Mouse (Mus musculus): ENCODE measurements at regions not wholly inside any gene's neighbourhood (a gene's known extent, or its start where the extent isn't known, plus 50 kb on each side); places are given as distances from the start of the nearest gene placed in this dataset.
A peak's percentile ranks its signal among the peaks of the same experiment; 100 is the strongest.

- no peak for ATAC-seq (replicated peaks; ENCODE audit: low read depth, poor library complexity, severe bottlenecking)
Measured at GRCm38 (mm10) chr9:67165486-67165885, 116.3 kb upstream of the Tpm1 start.

GRCm38 (mm10) chr9:67163746-67164145 lies 114.5 kb upstream of the Tpm1 start:
- ATAC-seq (replicated peaks; ENCODE audit: low read depth, poor library complexity, severe bottlenecking) = no peak

- ATAC-seq (replicated peaks; ENCODE audit: low read depth, poor library complexity, severe bottlenecking) = no peak
Measured at GRCm38 (mm10) chr9:67160785-67161455, 111.7 kb upstream of the Tpm1 start.

GRCm38 (mm10) chr9:67160350-67160749 lies 111.1 kb upstream of the Tpm1 start:
- no peak for ATAC-seq (replicated peaks; ENCODE audit: low read depth, poor library complexity, severe bottlenecking)

- peak; percentile 85; the same call in 1 of the 2 replicates for ATAC-seq (replicated peaks; ENCODE audit: low read depth, poor library complexity, severe bottlenecking)
Measured at GRCm38 (mm10) chr9:67156590-67157259, 107.5 kb upstream of the Tpm1 start.

GRCm38 (mm10) chr9:67154062-67154461 lies 104.9 kb upstream of the Tpm1 start:
- no peak for ATAC-seq (replicated peaks; ENCODE audit: low read depth, poor library complexity, severe bottlenecking)

GRCm38 (mm10) chr9:67153333-67153732 lies 104.1 kb upstream of the Tpm1 start:
- no peak for ATAC-seq (replicated peaks; ENCODE audit: low read depth, poor library complexity, severe bottlenecking)

GRCm38 (mm10) chr9:67147656-67148055 lies 98.5 kb upstream of the Tpm1 start:
- ATAC-seq (replicated peaks; ENCODE audit: low read depth, poor library complexity, severe bottlenecking) = no peak

- no peak for ATAC-seq (replicated peaks; ENCODE audit: low read depth, poor library complexity, severe bottlenecking)
Measured at GRCm38 (mm10) chr9:67145392-67145791, 96.2 kb upstream of the Tpm1 start.

- ATAC-seq (replicated peaks; ENCODE audit: low read depth, poor library complexity, severe bottlenecking) = no peak
Measured at GRCm38 (mm10) chr9:67144511-67144910, 95.3 kb upstream of the Tpm1 start.

- ATAC-seq (replicated peaks; ENCODE audit: low read depth, poor library complexity, severe bottlenecking) = no peak
Measured at GRCm38 (mm10) chr9:67140319-67140887, 91.2 kb upstream of the Tpm1 start.

- no peak for ATAC-seq (replicated peaks; ENCODE audit: low read depth, poor library complexity, severe bottlenecking)
Measured at GRCm38 (mm10) chr9:67137681-67138080, 88.5 kb upstream of the Tpm1 start.

- no peak for ATAC-seq (replicated peaks; ENCODE audit: low read depth, poor library complexity, severe bottlenecking)
Measured at GRCm38 (mm10) chr9:67137141-67137540, 87.9 kb upstream of the Tpm1 start.

- ATAC-seq (replicated peaks; ENCODE audit: low read depth, poor library complexity, severe bottlenecking) = no peak
Measured at GRCm38 (mm10) chr9:67136166-67136565, 87.0 kb upstream of the Tpm1 start.

GRCm38 (mm10) chr9:67134378-67134777 lies 85.2 kb upstream of the Tpm1 start:
- ATAC-seq (replicated peaks; ENCODE audit: low read depth, poor library complexity, severe bottlenecking) = no peak

GRCm38 (mm10) chr9:67132370-67132769 lies 83.2 kb upstream of the Tpm1 start:
- ATAC-seq (replicated peaks; ENCODE audit: low read depth, poor library complexity, severe bottlenecking) = no peak

- no peak for ATAC-seq (replicated peaks; ENCODE audit: low read depth, poor library complexity, severe bottlenecking)
Measured at GRCm38 (mm10) chr9:67130730-67131440, 81.7 kb upstream of the Tpm1 start.

GRCm38 (mm10) chr9:67129891-67130290 lies 80.7 kb upstream of the Tpm1 start:
- no peak for ATAC-seq (replicated peaks; ENCODE audit: low read depth, poor library complexity, severe bottlenecking)

GRCm38 (mm10) chr9:67129095-67129494 lies 79.9 kb upstream of the Tpm1 start:
- no peak for ATAC-seq (replicated peaks; ENCODE audit: low read depth, poor library complexity, severe bottlenecking)

GRCm38 (mm10) chr9:67121691-67122090 lies 72.5 kb upstream of the Tpm1 start:
- no peak for ATAC-seq (replicated peaks; ENCODE audit: low read depth, poor library complexity, severe bottlenecking)
